Mouse (Mus musculus) subcutaneous adipose tissue, adult 2 months (tissue): ENCODE data around the gene Olfr1341. TPM values are rescaled to one million over a fixed set of nuclear protein-coding genes. Genes with fewer than 3 reads are reported as not detected.

Source experiments
- polyA plus RNA-seq: library from polyadenylated mRNA; depleted of rRNA; stranded (reverse); fragments of >200 nt; gene quantifications from 2 replicates; pipeline ENCODE4 v1.2.3, GENCODE M21; 2012; ENCODE audit warnings: low replicate concordance; rRNA removed

Olfr1341 gene
- polyA plus RNA-seq, result not detected in 2 replicates

GRCm38 (mm10) chr4:118703223-118703622 lies at the start of gene Olfr1341:
TSS of gene Olfr1341 (plus strand) at chr4:118703523.

GRCm38 (mm10) chr4:118658652-118659051 lies 44.7 kb upstream of the Olfr1341 start, which contains the start of gene Olfr62:
TSS of gene Olfr62 (plus strand) at chr4:118658952.

GRCm38 (mm10) chr4:118692412-118692973 lies 10.8 kb upstream of the Olfr1341 start, which contains the start of gene Olfr1342:
TSS of gene Olfr1342 (minus strand) at chr4:118692756.

GRCm38 (mm10) chr4:118719838-118720237 lies 16.5 kb downstream of the Olfr1341 start, which contains the start of gene Olfr1340:
TSS of gene Olfr1340 (plus strand) at chr4:118720138.

GRCm38 (mm10) chr4:118731875-118732274 lies 28.6 kb downstream of the Olfr1341 start, which contains the start of gene Olfr1339:
TSS of gene Olfr1339 (plus strand) at chr4:118732175.

GRCm38 (mm10) chr4:118758637-118759036 lies 55.3 kb downstream of the Olfr1341 start, which contains the start of gene Olfr1338:
TSS of gene Olfr1338 (minus strand) at chr4:118758737.

Other genes starting within 250 kb of the Olfr1341 start
- 0.09 TPM in 1 of 2 replicates, not detected in the other for gene Mpl, start 246.0 kb upstream of the Olfr1341 start, polyA plus RNA-seq
- 63.5 and 115 TPM in 2 replicates for gene Tie1, start 213.5 kb upstream of the Olfr1341 start, polyA plus RNA-seq
- gene 2610528J11Rik, start 176.5 kb upstream of the Olfr1341 start, polyA plus RNA-seq, result 9.1 TPM in 1 of 2 replicates, not detected in the other
- gene Tmem125, start 159.5 kb upstream of the Olfr1341 start, polyA plus RNA-seq, result 0.92 and 9.3 TPM in 2 replicates
- gene Cfap57, start 82.7 kb upstream of the Olfr1341 start, polyA plus RNA-seq, result 0.06 TPM in 1 of 2 replicates, not detected in the other
- gene Ebna1bp2, start 82.7 kb upstream of the Olfr1341 start, polyA plus RNA-seq, result 18.4 and 38.8 TPM in 2 replicates
- not detected in 2 replicates for gene Olfr62, start 44.6 kb upstream of the Olfr1341 start, polyA plus RNA-seq
- not detected in 2 replicates for gene Olfr1342, start 10.8 kb upstream of the Olfr1341 start, polyA plus RNA-seq
- not detected in 2 replicates for gene Olfr1340, start 16.6 kb downstream of the Olfr1341 start, polyA plus RNA-seq
- gene Olfr1339, start 28.7 kb downstream of the Olfr1341 start, polyA plus RNA-seq, result not detected in 2 replicates
- not detected in 2 replicates for gene Olfr1338, start 55.2 kb downstream of the Olfr1341 start, polyA plus RNA-seq
- gene Olfr1337, start 79.1 kb downstream of the Olfr1341 start, polyA plus RNA-seq, result not detected in 2 replicates
- gene Olfr1335, start 106.4 kb downstream of the Olfr1341 start, polyA plus RNA-seq, result not detected in 2 replicates
- not detected in 2 replicates for gene Olfr1333, start 132.8 kb downstream of the Olfr1341 start, polyA plus RNA-seq
- not detected in 2 replicates for gene Olfr1331, start 161.1 kb downstream of the Olfr1341 start, polyA plus RNA-seq
- not detected in 2 replicates for gene Olfr1330, start 185.1 kb downstream of the Olfr1341 start, polyA plus RNA-seq
- not detected in 2 replicates for gene Olfr1329, start 213.9 kb downstream of the Olfr1341 start, polyA plus RNA-seq
- gene Olfr1328, start 235.1 kb downstream of the Olfr1341 start, polyA plus RNA-seq, result not detected in 2 replicates